Mouse (Mus musculus) ES-E14 (cell line): ENCODE data around the gene Foxf1. TPM values are rescaled to one million over a fixed set of nuclear protein-coding genes. Genes with fewer than 3 reads are reported as not detected.

ENCODE experiments used
- DNase-seq: peaks from one replicate; pipeline ENCODE4 v3.0.0-alpha.2; 2013; ENCODE audit warnings: low read depth, low spot score
- H3K27ac ChIP-seq: 2 replicates; pipeline ENCODE4 v1.5.1; 2012; ENCODE audit warnings: low read depth, mild to moderate bottlenecking, low read length, moderate library complexity, mixed read lengths; ENCODE audit not compliant: poor library complexity, insufficient read depth, severe bottlenecking
- H3K36me3 ChIP-seq: 2 replicates; pipeline ENCODE4 v1.6.1; 2012; ENCODE audit warnings: mild to moderate bottlenecking, low read length, moderate library complexity, mixed read lengths; ENCODE audit not compliant: control insufficient read depth, poor library complexity, insufficient read depth, severe bottlenecking
- H3K4me1 ChIP-seq, 2 experiments: fragments of 150-350 bp in 1 of 2; sonication (generic) in 1 of 2; 2 replicates each; pipeline ENCODE4 v1.6.1; 2012; ENCODE audit warnings: low read length in 2 of 2, mild to moderate bottlenecking in 1 of 2, mixed read lengths in 1 of 2; ENCODE audit not compliant: control insufficient read depth in 2 of 2, insufficient read depth in 2 of 2, poor library complexity in 1 of 2
- H3K4me3 ChIP-seq, 2 experiments: fragments of 150-350 bp in 1 of 2; sonication (generic) in 1 of 2; 2 replicates each; pipeline ENCODE4 v1.5.1; 2012; ENCODE audit warnings: low read length in 2 of 2, low read depth in 1 of 2, mild to moderate bottlenecking in 1 of 2, mixed read lengths in 1 of 2; ENCODE audit not compliant: insufficient read depth in 1 of 2, poor library complexity in 1 of 2, severe bottlenecking in 1 of 2
- H3K9ac ChIP-seq: 2 replicates; pipeline ENCODE4 v1.6.1; 2012; ENCODE audit warnings: low read depth, mild to moderate bottlenecking, low read length, mixed read lengths; ENCODE audit not compliant: poor library complexity, insufficient read depth, severe bottlenecking
- H3K9me3 ChIP-seq: fragments of 150-350 bp; sonication (generic); 2 replicates; pipeline ENCODE4 v1.6.1; 2012; ENCODE audit warnings: low read depth, mild to moderate bottlenecking, low read length; ENCODE audit not compliant: control insufficient read depth, insufficient read depth
- CHD2 ChIP-seq: IDR thresholded peaks from 2 replicates; pipeline ENCODE4 v1.6.1; 2014; ENCODE audit warnings: mild to moderate bottlenecking, low read depth, low read length, inconsistent platforms
- HCFC1 ChIP-seq: IDR thresholded peaks from 2 replicates; pipeline ENCODE4 v1.6.1; 2012; ENCODE audit warnings: low read length, inconsistent platforms, borderline replicate concordance; ENCODE audit not compliant: insufficient read depth
- MAFK ChIP-seq: IDR thresholded peaks from 2 replicates; pipeline ENCODE4 v1.6.1; 2014; ENCODE audit warnings: mild to moderate bottlenecking, low read depth, low read length, inconsistent platforms; ENCODE audit not compliant: insufficient read depth
- ZC3H11A ChIP-seq: IDR thresholded peaks from 2 replicates; pipeline ENCODE4 v1.6.1; 2012; ENCODE audit warnings: low read depth, mild to moderate bottlenecking, inconsistent platforms, low read length, borderline replicate concordance
- ZNF384 ChIP-seq: IDR thresholded peaks from 2 replicates; pipeline ENCODE4 v1.6.1; 2012; ENCODE audit warnings: low read depth, low read length, inconsistent platforms
- in situ Hi-C, 2 experiments: fragments of 600-800 bp; cut with MboI; formaldehyde crosslinking; loops; one replicate each; pipeline ENCODE4 v1.15.1; 2025; ENCODE audit warnings: low sequenced_read_pairs in 2 of 2, inconsistent platforms in 1 of 2; ENCODE audit not compliant: unreplicated experiment in 2 of 2
- total RNA-seq: library from RNA; depleted of rRNA; stranded (reverse); fragments of 300-350 nt; gene quantifications from 2 replicates; pipeline ENCODE4 v1.2.3, GENCODE M21; 2012

Gene Foxf1
- total RNA-seq, 1 experiment, result 1.1 TPM

- Histone ChIP-seq H3K9ac (no peak overlapping the region), H3K27ac (no peak overlapping the region), H3K36me3 (no peaks in the 10 kb centered on the region), H3K9me3 (no peaks in the 10 kb centered on the region), H3K4me1 (no peaks in the 10 kb centered on the region), H3K4me3 (no peak overlapping the region)
- DNase-seq, result no peak
- in situ Hi-C loops, result no loop called here
- TF ChIP-seq HCFC1, result no peak
- TF ChIP-seq ZNF384, result no peak
- TF ChIP-seq MAFK, result no peak
- no peak for TF ChIP-seq CHD2
- TF ChIP-seq ZC3H11A, result no peak
These were observed 26.1 kb upstream of the Foxf1 start for GRCm38 (mm10) chr8:121058081-121058480.

- no peak for TF ChIP-seq CHD2
- no peak for TF ChIP-seq MAFK
- no peak for TF ChIP-seq ZNF384
- no peak for TF ChIP-seq ZC3H11A
- no peak for TF ChIP-seq HCFC1
These were observed 25.1 kb upstream of the Foxf1 start for GRCm38 (mm10) chr8:121059098-121059497.

DNA sequence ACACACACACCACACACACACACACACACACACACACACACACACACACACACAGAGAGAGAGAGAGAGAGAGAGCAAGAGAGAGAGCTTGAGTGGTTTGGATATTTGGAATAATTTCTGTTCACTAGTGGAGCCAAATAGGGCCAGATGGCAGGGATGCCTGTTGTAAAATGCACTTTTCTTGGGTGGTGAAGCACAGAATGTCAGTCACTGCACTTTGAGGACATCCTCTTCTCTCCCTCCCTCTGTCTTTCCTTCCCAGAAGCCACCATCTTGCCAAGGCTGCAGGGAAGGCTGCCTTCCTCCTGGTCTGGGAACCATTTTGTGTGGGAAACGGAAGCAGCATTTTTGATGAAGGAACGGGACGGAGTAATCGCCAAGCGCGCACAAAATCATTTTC is 21.7 kb upstream of the Foxf1 start:
- in situ Hi-C loops, result no loop called here
- H3K4me1 ChIP-seq, result no peaks in the 10 kb centered on the region
- H3K9me3 ChIP-seq, result no peaks in the 10 kb centered on the region
- H3K9ac ChIP-seq, result no peak overlapping the region
- no peak overlapping the region for H3K27ac ChIP-seq
- DNase-seq, result no peak
- H3K36me3 ChIP-seq, result no peaks in the 10 kb centered on the region
- TF ChIP-seq HCFC1, result no peak
- H3K4me3 ChIP-seq, result no peak overlapping the region

More at GRCm38 (mm10) chr8:121059098-121059497, 25.1 kb upstream of the Foxf1 start:
- Histone ChIP-seq H3K4me3 (no peak overlapping the region), H3K36me3 (no peaks in the 10 kb centered on the region), H3K9ac (no peak overlapping the region), H3K27ac (no peak overlapping the region), H3K4me1 (no peaks in the 10 kb centered on the region), H3K9me3 (no peaks in the 10 kb centered on the region)
- in situ Hi-C loops, result no loop called here
- no peak for DNase-seq

DNA sequence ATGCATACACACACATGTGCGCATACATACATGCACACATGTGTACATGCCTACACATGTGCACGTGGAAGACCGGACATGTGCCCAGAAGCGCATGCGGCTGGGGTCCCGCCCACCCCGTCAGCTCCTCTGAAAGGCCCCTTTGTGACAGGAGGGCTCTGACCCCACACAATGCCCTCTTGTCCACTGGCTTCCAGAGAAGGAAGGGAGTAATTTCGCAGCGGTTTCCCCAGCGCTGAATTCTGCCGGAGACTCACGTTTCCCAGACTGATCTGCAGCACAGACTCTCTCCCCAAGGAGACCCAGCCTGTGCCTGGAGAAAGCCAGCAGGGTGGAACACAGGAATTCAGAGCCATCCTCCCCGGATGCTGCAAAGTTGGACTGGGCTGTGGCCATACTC is 20.5 kb upstream of the Foxf1 start:
- H3K9ac ChIP-seq, result no peak overlapping the region
- H3K27ac ChIP-seq, result no peak overlapping the region
- DNase-seq, result no peak
- in situ Hi-C loops, result no loop called here
- no peaks in the 10 kb centered on the region for H3K9me3 ChIP-seq
- no peak overlapping the region for H3K4me3 ChIP-seq
- H3K4me1 ChIP-seq, result no peaks in the 10 kb centered on the region
- H3K36me3 ChIP-seq, result no peaks in the 10 kb centered on the region
- TF ChIP-seq HCFC1, result no peak
- no peak for TF ChIP-seq CHD2
- TF ChIP-seq ZC3H11A, result no peak
- no peak for TF ChIP-seq ZNF384
- TF ChIP-seq MAFK, result no peak

DNA sequence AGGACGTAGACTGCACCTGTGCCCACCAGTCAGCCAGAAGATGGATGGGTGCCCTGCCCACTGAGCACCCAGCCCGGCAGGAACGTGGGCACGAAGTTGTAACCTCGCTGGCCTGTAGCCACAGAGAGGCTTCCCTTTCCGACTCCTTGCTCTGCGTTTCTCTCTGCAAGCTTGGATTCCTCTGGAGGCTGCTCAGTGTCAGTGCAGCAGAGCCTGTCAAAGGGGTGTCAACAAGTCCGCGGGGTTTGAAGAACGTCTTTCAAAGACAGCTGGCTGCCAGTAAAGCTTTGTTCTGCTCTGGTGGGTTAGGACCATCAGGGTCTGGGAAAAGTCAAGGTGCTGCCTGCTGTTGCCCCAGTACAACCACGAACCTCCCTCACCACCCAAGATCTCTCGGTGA is 12.7 kb upstream of the Foxf1 start:
- Histone ChIP-seq H3K4me1 (peaks cover 0 to 2% of the 10 kb centered on the region in 2 experiments; a peak in 1 of 4 replicates), H3K9me3 (no peaks in the 10 kb centered on the region), H3K9ac (no peak overlapping the region), H3K4me3 (no peak overlapping the region), H3K36me3 (no peaks in the 10 kb centered on the region), H3K27ac (no peak overlapping the region)
- DNase-seq, result no peak
- TF ChIP-seq ZC3H11A (no peak), MAFK (no peak), ZNF384 (no peak), HCFC1 (no peak), CHD2 (no peak)
- in situ Hi-C loops, result no loop called here
